8 mouse cellular contexts compared by ENCODE assay signal in genomic region chr19:8695330-8695729, GRCm38 (mm10). TPM values are rescaled to one million over a fixed set of nuclear protein-coding genes. Genes with fewer than 3 reads are reported as not detected.
A peak's percentile ranks its signal among the peaks of the same experiment; 100 is the strongest.
DNase-seq lines count a peak whose midpoint lies in the region; ATAC-seq and TF ChIP-seq lines count a peak whose summit lies in the region.

No protein-coding gene starts in this region.

- intact Hi-C loops in heart, postnatal 14 days (cut with DNase I): no loop called here
- intact Hi-C loops in left cerebral cortex, postnatal 36 days (cut with DNase I): no loop called here

- no peak overlapping the region for H3K4me2 ChIP-seq in limb, embryonic 13.5 days (replicated peaks)

- no peaks in the 10 kb centered on the region for H3K9me3 ChIP-seq in limb, embryonic 13.5 days

- TF ChIP-seq CTCF in layer of hippocampus, adult 2 months (conservative IDR thresholded peaks at IDR 0.05): peak; percentile 60
- TF ChIP-seq CTCF in small intestine, adult 2 months (IDR thresholded peaks at IDR 0.05; ENCODE audit: extremely low read depth, insufficient read length, insufficient replicate concordance, low read depth, low read length): peak; percentile 64

- H3K36me3 ChIP-seq in limb, embryonic 13.5 days: no peaks in the 10 kb centered on the region
- H3K36me3 ChIP-seq in small intestine, adult 2 months (ENCODE audit: control insufficient read depth, insufficient read depth, low read length): no peaks in the 10 kb centered on the region

- ATAC-seq in limb, embryonic 13.5 days (ENCODE audit: low FRiP score, low read depth): peak; percentile 44; the same call in 1 of the 2 replicates

- H3K27me3 ChIP-seq in limb, embryonic 13.5 days: no peaks in the 10 kb centered on the region
- H3K27me3 ChIP-seq in small intestine, adult 2 months (ENCODE audit: control insufficient read depth, insufficient read depth, low read length): no peaks in the 10 kb centered on the region

- no peak for DNase-seq in layer of hippocampus, adult 2 months (ENCODE audit: low spot score in 2 of 2)
- no peak for DNase-seq in layer of hippocampus, adult 11-12 months (ENCODE audit: low spot score)
- DNase-seq in adrenal gland, postnatal 14 days: peak; percentile 65
- peak; percentile 39 to 40 for DNase-seq in heart, postnatal 14 days
- no peak for DNase-seq in gastrocnemius, adult 18-20 months (ENCODE audit: low spot score)
- DNase-seq in left cerebral cortex, postnatal 36 days (ENCODE audit: low spot score in 2 of 2): no peak

- WGBS in limb, embryonic 13.5 days: 52% methylated on average over 6 of the region's 6 CpGs
- 10% methylated on average over 6 of the region's 6 CpGs for WGBS in small intestine, adult 2 months

- H3K4me1 ChIP-seq in limb, embryonic 13.5 days: no peaks in the 10 kb centered on the region
- H3K4me1 ChIP-seq in small intestine, adult 2 months (ENCODE audit: control insufficient read depth, insufficient read depth, insufficient read length, low read length): peaks cover 7% of the 10 kb centered on the region; the same call in 1 of the 2 replicates

- H3K27ac ChIP-seq in layer of hippocampus, adult 2 months: no peak overlapping the region
- no peak overlapping the region for H3K27ac ChIP-seq in limb, embryonic 13.5 days
- no peak overlapping the region for H3K27ac ChIP-seq in small intestine, adult 2 months (ENCODE audit: insufficient read depth, low read depth, low read length)

- no peak for TF ChIP-seq POLR2A in small intestine, adult 2 months (IDR thresholded peaks at IDR 0.05; ENCODE audit: low read depth, low read length)

- no peak overlapping the region for H3K9ac ChIP-seq in limb, embryonic 13.5 days

- H3K4me3 ChIP-seq in layer of hippocampus, adult 2 months: no peak overlapping the region
- H3K4me3 ChIP-seq in limb, embryonic 13.5 days: no peak overlapping the region
- H3K4me3 ChIP-seq in small intestine, adult 2 months (ENCODE audit: low read depth, low read length): no peak overlapping the region

RNA-seq across cellular contexts. Expression of gene Slc3a2, which starts 27.8 kb away (rescaled TPM):
- 100 to 1,000 TPM; 149 to 151 TPM for total RNA-seq in layer of hippocampus, adult 2 months (2021)
- 178 and 199 TPM in 2 replicates for total RNA-seq in adrenal gland, postnatal 14 days (2021)
- total RNA-seq in heart, postnatal 14 days (2021): 10 to 100 TPM; 39.8 to 50.9 TPM
- polyA plus RNA-seq in limb, embryonic 13.5 days (2015; fragmentation: Nextera tagmentation; extraction: Ambion mirVana): 101 and 103 TPM in 2 replicates
- polyA plus RNA-seq in small intestine, adult 2 months (2012; rRNA removed): 132 and 391 TPM in 2 replicates
- 10 to 100 TPM; 30.2 to 37.3 TPM for total RNA-seq in gastrocnemius, adult 18-20 months (2021)
- total RNA-seq in left cerebral cortex, postnatal 36 days (2021): 100 to 1,000 TPM; 151 to 173 TPM

RNA-seq across cellular contexts. Expression of gene Chrm1, which starts 31.7 kb away (rescaled TPM):
- 100 to 1,000 TPM; 179 to 190 TPM for total RNA-seq in layer of hippocampus, adult 2 months (2021)
- 1.5 and 2.4 TPM in 2 replicates for total RNA-seq in adrenal gland, postnatal 14 days (2021)
- total RNA-seq in heart, postnatal 14 days (2021): under 1 TPM in 1 of 2 experiments, not detected in 1; 0.05 TPM
- 0.71 and 1.0 TPM in 2 replicates for polyA plus RNA-seq in limb, embryonic 13.5 days (2015; fragmentation: Nextera tagmentation; extraction: Ambion mirVana)
- 2.3 and 2.4 TPM in 2 replicates for polyA plus RNA-seq in small intestine, adult 2 months (2012; rRNA removed)
- not detected for total RNA-seq in gastrocnemius, adult 18-20 months (2021)
- 100 to 1,000 TPM; 157 to 166 TPM for total RNA-seq in left cerebral cortex, postnatal 36 days (2021)

RNA-seq across cellular contexts. Expression of gene Wdr74, which starts 40.3 kb away (rescaled TPM):
- 10 to 100 TPM; 47.4 to 55.0 TPM for total RNA-seq in layer of hippocampus, adult 2 months (2021)
- total RNA-seq in adrenal gland, postnatal 14 days (2021): 50.8 and 68.2 TPM in 2 replicates
- 10 to 100 TPM; 19.1 to 20.1 TPM for total RNA-seq in heart, postnatal 14 days (2021)
- 98.7 TPM in 2 replicates for polyA plus RNA-seq in limb, embryonic 13.5 days (2015; fragmentation: Nextera tagmentation; extraction: Ambion mirVana)
- 12.1 and 17.5 TPM in 2 replicates for polyA plus RNA-seq in small intestine, adult 2 months (2012; rRNA removed)
- 10 to 100 TPM; 16.4 to 16.9 TPM for total RNA-seq in gastrocnemius, adult 18-20 months (2021)
- 10 to 100 TPM; 50.8 to 55.2 TPM for total RNA-seq in left cerebral cortex, postnatal 36 days (2021)

RNA-seq across cellular contexts. Expression of gene 1700092M07Rik, which starts 45.2 kb away (rescaled TPM):
- total RNA-seq in layer of hippocampus, adult 2 months (2021): 1 to 10 TPM; 1.5 to 3.4 TPM
- total RNA-seq in adrenal gland, postnatal 14 days (2021): 2.3 and 2.4 TPM in 2 replicates
- total RNA-seq in heart, postnatal 14 days (2021): under 1 TPM in 1 of 2 experiments, not detected in 1; 0.95 TPM
- polyA plus RNA-seq in limb, embryonic 13.5 days (2015; fragmentation: Nextera tagmentation; extraction: Ambion mirVana): 2.1 TPM in 2 replicates
- polyA plus RNA-seq in small intestine, adult 2 months (2012; rRNA removed): not detected in 2 replicates
- 1 to 10 TPM in 1 of 2 experiments, not detected in 1; 1.0 TPM for total RNA-seq in gastrocnemius, adult 18-20 months (2021)
- 1 to 10 TPM in 1 of 2 experiments, not detected in 1; 3.4 TPM for total RNA-seq in left cerebral cortex, postnatal 36 days (2021)

RNA-seq across cellular contexts. Expression of gene Stx5a, which starts 45.9 kb away (rescaled TPM):
- total RNA-seq in layer of hippocampus, adult 2 months (2021): 10 to 100 TPM; 69.5 to 78.4 TPM
- total RNA-seq in adrenal gland, postnatal 14 days (2021): 77.9 and 90.8 TPM in 2 replicates
- total RNA-seq in heart, postnatal 14 days (2021): 10 to 100 TPM; 37.4 to 40.5 TPM
- polyA plus RNA-seq in limb, embryonic 13.5 days (2015; fragmentation: Nextera tagmentation; extraction: Ambion mirVana): 194 and 205 TPM in 2 replicates
- polyA plus RNA-seq in small intestine, adult 2 months (2012; rRNA removed): 31.7 and 65.9 TPM in 2 replicates
- 10 to 100 TPM; 16.0 to 16.6 TPM for total RNA-seq in gastrocnemius, adult 18-20 months (2021)
- total RNA-seq in left cerebral cortex, postnatal 36 days (2021): 10 to 100 TPM; 57.9 to 81.8 TPM

Comparison
In these comparisons a context has a peak if more than half of its experiments do, and no peak if none do; other contexts are left out.
1. DNase-seq: peak in adrenal gland, postnatal 14 days (single experiment) and heart, postnatal 14 days (2 of 2); none in layer of hippocampus, adult 2 months (0 of 2), layer of hippocampus, adult 11-12 months (single experiment), gastrocnemius, adult 18-20 months (single experiment) and left cerebral cortex, postnatal 36 days (0 of 2).
2. RNA of gene Chrm1, which starts 31.7 kb away (total RNA-seq): 179 to 190 TPM in layer of hippocampus, adult 2 months and 157 to 166 TPM in left cerebral cortex, postnatal 36 days; 1.5 to 2.4 TPM in adrenal gland, postnatal 14 days, 0.05 TPM in heart, postnatal 14 days and not detected in gastrocnemius, adult 18-20 months; every median in the first group is over 10 times any median in the second.